Mouse (Mus musculus): ENCODE measurements at regions not wholly inside any gene's neighbourhood (a gene's known extent, or its start where the extent isn't known, plus 50 kb on each side); places are given as distances from the start of the nearest gene placed in this dataset.

DNA sequence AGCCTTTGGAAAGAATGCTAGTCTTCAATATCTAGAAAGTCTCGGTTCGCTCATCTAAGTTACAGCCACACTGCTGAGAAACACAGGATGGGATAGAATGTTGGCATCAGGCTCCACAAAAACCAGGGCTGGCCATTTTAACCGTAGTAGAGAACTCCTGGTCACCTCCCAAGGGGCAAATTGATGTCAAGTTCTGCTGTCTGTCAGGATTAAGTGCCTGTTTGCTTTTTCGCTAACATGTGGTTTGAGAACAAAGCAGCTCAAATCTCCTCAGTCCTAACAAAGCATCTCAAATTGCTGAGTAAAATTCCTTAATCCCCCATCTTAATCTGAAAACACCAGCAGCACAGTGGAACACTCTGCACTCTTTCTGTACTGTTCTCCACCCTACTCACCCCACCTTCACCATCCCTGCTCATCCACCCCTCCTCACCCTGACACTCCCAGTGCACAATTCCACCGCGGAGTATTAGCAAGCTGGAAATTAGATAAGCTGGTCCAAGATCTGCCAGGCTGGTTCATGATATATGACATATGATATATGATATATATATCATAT, 252.2 kb downstream of the Meis1 start:
- TF ChIP-seq POLR2A (IDR thresholded peaks at IDR 0.05; ENCODE audit: low read depth, low read length) (no peak), CTCF (IDR thresholded peaks at IDR 0.05; ENCODE audit: extremely low read depth, insufficient read depth, insufficient read length, insufficient replicate concordance) (no peak)

Measured in spleen, adult 2 months (tissue).